Mouse (Mus musculus) small intestine, adult 2 months (tissue): ENCODE results near the gene 4931414P19Rik.

Experiments used
- CTCF ChIP-seq: fragments of 200-500 bp; IDR thresholded peaks from 2 replicates; pipeline ENCODE4 v1.5.1; 2012; ENCODE audit warnings: low read depth, mild to moderate bottlenecking, control low read depth, inconsistent platforms, low read length, moderate library complexity, mixed read lengths; ENCODE audit not compliant: insufficient replicate concordance, insufficient read length; ENCODE audit errors: extremely low read depth
- POLR2A ChIP-seq: fragments of 200-500 bp; IDR thresholded peaks from 2 replicates; pipeline ENCODE4 v1.6.1; 2012; ENCODE audit warnings: low read depth, mild to moderate bottlenecking, control low read depth, inconsistent platforms, low read length, moderate library complexity

DNA sequence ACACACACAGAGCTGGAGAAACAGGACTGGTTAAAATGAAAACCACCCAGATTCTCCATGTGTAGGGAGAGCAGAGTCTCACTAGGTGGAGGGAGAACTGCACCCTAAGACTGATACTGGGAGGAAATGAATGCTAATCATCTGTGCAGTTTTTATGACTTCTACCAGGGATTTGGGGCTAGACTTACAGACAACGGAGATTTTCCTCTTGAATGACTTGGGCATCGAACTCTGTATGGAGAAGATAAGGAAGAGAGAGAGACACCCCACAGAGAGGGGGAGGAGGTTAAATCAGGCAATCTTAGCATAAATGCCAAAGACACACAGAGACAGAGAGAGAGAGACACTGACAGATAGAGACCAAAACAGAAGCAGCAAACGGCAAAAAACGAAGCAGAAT, 42.1 kb upstream of the 4931414P19Rik start:
- TF ChIP-seq CTCF: no peak
- no peak for TF ChIP-seq POLR2A
